Mouse (Mus musculus) heart, embryonic 11.5 days (tissue): ENCODE data around the gene Fmo1. TPM values are rescaled to one million over a fixed set of nuclear protein-coding genes. Genes with fewer than 3 reads are reported as not detected.
"Not testable (repeated sequence)": the region's sequence is repeated elsewhere in the genome, so short reads cannot be mapped to it uniquely, and the experiment has no call there.

Source experiments
- ATAC-seq: fragments of 200-750 bp; cut with Nextera tagmentation; replicated peaks from 2 replicates; pipeline ENCODE4 v1.8.0; 2017; ENCODE audit warnings: moderate library complexity; ENCODE audit not compliant: insufficient number of reproducible peaks, low FRiP score, low TSS enrichment
- H3K27ac ChIP-seq: fragments of 300-500 bp; sonication (generic); 2 replicates; pipeline ENCODE4 v1.5.1; 2014; ENCODE audit warnings: mild to moderate bottlenecking, low read depth, low read length
- H3K27me3 ChIP-seq: fragments of 300-500 bp; sonication (generic); 2 replicates; pipeline ENCODE4 v1.6.1; 2014; ENCODE audit warnings: mild to moderate bottlenecking, low read length, mixed read lengths; ENCODE audit not compliant: control insufficient read depth, insufficient read depth
- H3K36me3 ChIP-seq: fragments of 300-500 bp; sonication (generic); 2 replicates; pipeline ENCODE4 v1.6.1; 2014; ENCODE audit warnings: mild to moderate bottlenecking, low read length, moderate library complexity, mixed read lengths; ENCODE audit not compliant: control insufficient read depth, insufficient read depth
- H3K4me1 ChIP-seq: fragments of 300-500 bp; sonication (generic); 2 replicates; pipeline ENCODE4 v1.6.1; 2014; ENCODE audit warnings: low read length; ENCODE audit not compliant: control insufficient read depth, insufficient read depth
- H3K4me2 ChIP-seq: fragments of 300-500 bp; sonication (generic); 2 replicates; pipeline ENCODE4 v1.6.1; 2014; ENCODE audit warnings: mild to moderate bottlenecking, moderate library complexity
- H3K4me3 ChIP-seq: fragments of 300-500 bp; sonication (generic); 2 replicates; pipeline ENCODE4 v1.5.1; 2014; ENCODE audit warnings: low read depth, low read length
- H3K9ac ChIP-seq: fragments of 300-500 bp; sonication (generic); 2 replicates; pipeline ENCODE4 v1.6.1; 2014; ENCODE audit warnings: mild to moderate bottlenecking, low read depth, low read length, moderate library complexity
- H3K9me3 ChIP-seq: fragments of 300-500 bp; sonication (generic); replicated peaks from 2 replicates; pipeline ENCODE4 v1.6.1; 2016; ENCODE audit warnings: low read length; ENCODE audit not compliant: control insufficient read depth
- WGBS: fragments of 180-500 bp; shearing (Covaris S2); extraction: QIAGEN DNeasy Blood & Tissue Kit; methylation state at CpG from one replicate; pipeline ENCODE4 v1.1.7; 2014; ENCODE audit not compliant: insufficient replicate concordance; 5-methylcytosine and 5-hydroxymethylcytosine counted together
- polyA plus RNA-seq: library from polyadenylated mRNA; unstranded; fragments of >200 nt; fragmentation: Nextera tagmentation; extraction: Ambion mirVana; gene quantifications from 2 replicates; pipeline ENCODE4 v1.2.1, GENCODE M21; 2014

The Fmo1 gene
- polyA plus RNA-seq, 1 experiment from 2014 or later, result 1.8 TPM

GRCm38 (mm10) chr1:162792306-162793044 lies 73.9 kb downstream of the Fmo1 start:
- no peaks in the 10 kb centered on the region for H3K36me3 ChIP-seq
- 76% methylated on average over 7 of the region's 7 CpGs for WGBS

DNA sequence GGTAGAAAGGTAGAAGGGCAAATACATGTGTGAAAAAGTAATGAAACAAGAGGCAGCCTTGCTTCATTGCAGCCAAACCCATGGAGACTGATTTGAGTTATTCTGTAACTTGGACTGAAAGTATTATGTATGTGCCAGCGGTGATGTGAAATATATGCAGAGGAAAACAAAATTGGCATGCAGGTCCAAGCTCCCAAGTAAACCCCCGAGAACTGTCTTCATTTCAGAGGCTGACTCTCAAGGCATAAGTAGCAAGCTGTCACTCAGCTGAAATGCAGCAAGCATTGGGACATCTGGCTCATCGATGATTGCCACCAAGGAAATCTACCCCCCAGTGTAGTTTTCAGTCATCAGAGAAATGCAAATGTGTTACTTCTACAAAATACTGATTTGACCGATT lies 81.2 kb downstream of the Fmo1 start:
- no peaks in the 10 kb centered on the region for H3K27me3 ChIP-seq
- ATAC-seq, result no peak
- WGBS, result 71% methylated on average over 4 of the region's 4 CpGs
- no peaks in the 10 kb centered on the region for H3K4me1 ChIP-seq
- H3K36me3 ChIP-seq, result no peaks in the 10 kb centered on the region
- H3K9ac ChIP-seq, result no peak overlapping the region
- H3K27ac ChIP-seq, result no peak overlapping the region
- no peak overlapping the region for H3K4me2 ChIP-seq
- no peaks in the 10 kb centered on the region for H3K9me3 ChIP-seq
- no peak overlapping the region for H3K4me3 ChIP-seq

More at GRCm38 (mm10) chr1:162792306-162793044, 73.9 kb downstream of the Fmo1 start:
- Histone ChIP-seq H3K4me1 (no peaks in the 10 kb centered on the region), H3K4me3 (no peak overlapping the region), H3K9ac (no peak overlapping the region), H3K9me3 (no peaks in the 10 kb centered on the region), H3K4me2 (no peak overlapping the region), H3K27ac (no peak overlapping the region), H3K27me3 (no peaks in the 10 kb centered on the region)
- ATAC-seq, result no peak

DNA sequence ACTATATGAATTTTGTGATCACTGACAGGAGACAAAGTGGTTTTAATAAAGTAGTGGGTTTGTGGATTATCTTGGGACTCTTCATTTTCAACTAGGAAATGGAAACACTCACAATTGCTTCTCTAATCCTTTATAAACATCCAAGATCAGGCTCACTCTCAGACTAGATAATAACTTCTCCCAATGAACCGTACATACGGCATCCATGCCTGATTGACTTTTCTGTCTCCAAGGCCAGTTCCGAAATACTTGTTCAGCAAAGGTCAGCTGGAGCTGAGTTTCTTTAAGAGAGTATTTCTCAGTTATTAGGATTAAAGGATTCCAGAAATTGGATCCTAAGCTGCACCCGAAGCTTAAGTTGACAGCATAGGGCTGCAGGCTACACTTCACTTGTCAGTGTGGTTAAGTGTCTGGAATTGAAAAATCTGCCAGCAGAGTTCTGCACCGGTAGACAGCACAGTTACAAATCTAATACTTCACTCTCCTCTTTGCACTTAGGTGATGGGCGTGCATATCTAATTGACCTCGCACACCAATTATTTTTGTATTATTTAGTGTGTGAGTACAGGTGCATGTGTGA lies 82.7 kb downstream of the Fmo1 start:
- ATAC-seq, result no peak
- Histone ChIP-seq H3K4me3 (no peak overlapping the region), H3K27ac (no peak overlapping the region), H3K9me3 (no peaks in the 10 kb centered on the region), H3K4me2 (no peak overlapping the region), H3K4me1 (no peaks in the 10 kb centered on the region), H3K9ac (no peak overlapping the region), H3K27me3 (no peaks in the 10 kb centered on the region), H3K36me3 (no peaks in the 10 kb centered on the region)
- WGBS, result 83% methylated on average over 7 of the region's 7 CpGs

- H3K27ac ChIP-seq, H3K36me3 ChIP-seq, H3K9me3 ChIP-seq, H3K4me3 ChIP-seq, ATAC-seq, H3K27me3 ChIP-seq, H3K4me2 ChIP-seq, H3K9ac ChIP-seq, H3K4me1 ChIP-seq: not testable (repeated sequence)
- 81% methylated on average over 2 of the region's 2 CpGs for WGBS
Measured at GRCm38 (mm10) chr1:162781035-162781434, 85.4 kb downstream of the Fmo1 start.

Other genes starting within 250 kb of the Fmo1 start
- gene Myoc, start 227.5 kb downstream of the Fmo1 start, polyA plus RNA-seq, result not detected in 2 replicates
- gene Myocos, start 208.4 kb downstream of the Fmo1 start, polyA plus RNA-seq, result not detected in 2 replicates
- gene Prrc2c, start 126.1 kb downstream of the Fmo1 start, polyA plus RNA-seq, result 84.2 and 109 TPM in 2 replicates
- gene Fmo4, start 52.6 kb downstream of the Fmo1 start, polyA plus RNA-seq, result not detected in 2 replicates
- gene Fmo2, start 32.1 kb upstream of the Fmo1 start, polyA plus RNA-seq, result 0.39 and 0.97 TPM in 2 replicates
- gene Fmo6, start 70.9 kb upstream of the Fmo1 start, polyA plus RNA-seq, result not detected in 2 replicates
- 0.14 TPM in 1 of 2 replicates, not detected in the other for gene Fmo3, start 117.9 kb upstream of the Fmo1 start, polyA plus RNA-seq
- not detected in 2 replicates for gene Mroh9, start 219.1 kb upstream of the Fmo1 start, polyA plus RNA-seq